Comparison of ENCODE assay signal across 8 mouse cellular contexts in genomic region chr7:46796206-46796679, GRCm38 (mm10). TPM values are rescaled to one million over a fixed set of nuclear protein-coding genes. Genes with fewer than 3 reads are reported as not detected.
DNase-seq lines count a peak whose midpoint lies in the region; ATAC-seq and TF ChIP-seq lines count a peak whose summit lies in the region.

No protein-coding gene starts in this region.

- peak overlapping the region; percentile 73 for H3K4me2 ChIP-seq in kidney, embryonic 15.5 days
- peak overlapping the region; percentile 91 for H3K4me2 ChIP-seq in forebrain, postnatal 0 days (ENCODE audit: low read depth)
- peak overlapping the region; percentile 96 for H3K4me2 ChIP-seq in liver, embryonic 16.5 days (ENCODE audit: low read depth, low read length)

- no peak for TF ChIP-seq POLR2A in bone marrow macrophage, adult 2 months (IDR thresholded peaks at IDR 0.05; ENCODE audit: borderline replicate concordance, low read depth, low read length)

- peaks cover 24% of the 10 kb centered on the region for H3K36me3 ChIP-seq in kidney, embryonic 15.5 days
- peaks cover 14% of the 10 kb centered on the region for H3K36me3 ChIP-seq in forebrain, postnatal 0 days (ENCODE audit: insufficient read depth)
- H3K36me3 ChIP-seq in liver, embryonic 16.5 days (ENCODE audit: control insufficient read depth, insufficient read depth), result no peaks in the 10 kb centered on the region; the same call in 1 of the 2 replicates

- no peaks in the 10 kb centered on the region for H3K27me3 ChIP-seq in kidney, embryonic 15.5 days
- no peaks in the 10 kb centered on the region for H3K27me3 ChIP-seq in forebrain, postnatal 0 days (ENCODE audit: insufficient read depth, low read length)
- no peaks in the 10 kb centered on the region for H3K27me3 ChIP-seq in liver, embryonic 16.5 days (ENCODE audit: control insufficient read depth, insufficient read depth, low read depth, low read length)

- peaks cover 21% of the 10 kb centered on the region for H3K4me1 ChIP-seq in kidney, embryonic 15.5 days
- H3K4me1 ChIP-seq in bone marrow macrophage, adult 2 months (ENCODE audit: control insufficient read depth, insufficient read depth, low read length), result peaks cover 15% of the 10 kb centered on the region
- H3K4me1 ChIP-seq in forebrain, postnatal 0 days (ENCODE audit: insufficient read depth), result peaks cover 16% of the 10 kb centered on the region
- H3K4me1 ChIP-seq in liver, embryonic 16.5 days (ENCODE audit: control insufficient read depth, low read depth, low read length), result peaks cover 20% of the 10 kb centered on the region

- peak overlapping the region; percentile 88 for H3K27ac ChIP-seq in kidney, embryonic 15.5 days
- H3K27ac ChIP-seq in bone marrow macrophage, adult 2 months (ENCODE audit: insufficient read depth, low read depth, low read length), result peak overlapping the region; percentile 93
- H3K27ac ChIP-seq in forebrain, postnatal 0 days (ENCODE audit: low read depth, low read length), result peak overlapping the region; percentile 91; the same call in 1 of the 2 replicates
- H3K27ac ChIP-seq in liver, embryonic 16.5 days (ENCODE audit: low read length), result peak overlapping the region; percentile 87

- H3K9ac ChIP-seq in kidney, embryonic 15.5 days, result peak overlapping the region; percentile 89
- peak overlapping the region; percentile 94 for H3K9ac ChIP-seq in forebrain, postnatal 0 days
- peak overlapping the region; percentile 86 for H3K9ac ChIP-seq in liver, embryonic 16.5 days (ENCODE audit: low read depth, low read length)

- peak overlapping the region; percentile 97 for H3K4me3 ChIP-seq in kidney, embryonic 15.5 days (replicated peaks)
- H3K4me3 ChIP-seq in bone marrow macrophage, adult 2 months (ENCODE audit: insufficient read depth, low read length), result peak overlapping the region; percentile 85
- H3K4me3 ChIP-seq in forebrain, postnatal 0 days (ENCODE audit: low read depth, low read length), result peak overlapping the region; percentile 97
- peak overlapping the region; percentile 98 for H3K4me3 ChIP-seq in liver, embryonic 16.5 days (ENCODE audit: low read depth, low read length)

- no peak for TF ChIP-seq CTCF in bone marrow macrophage, adult 2 months (IDR thresholded peaks at IDR 0.05; ENCODE audit: low read depth, low read length)
- TF ChIP-seq CTCF in forebrain, postnatal 0 days (IDR thresholded peaks at IDR 0.05; ENCODE audit: low read depth), result no peak

- H3K9me3 ChIP-seq in kidney, embryonic 15.5 days (replicated peaks), result no peaks in the 10 kb centered on the region
- no peaks in the 10 kb centered on the region for H3K9me3 ChIP-seq in forebrain, postnatal 0 days (ENCODE audit: low read length)
- no peaks in the 10 kb centered on the region for H3K9me3 ChIP-seq in liver, embryonic 16.5 days (replicated peaks; ENCODE audit: control insufficient read depth, low read length)

- intact Hi-C loops in left cerebral cortex, postnatal 36 days (cut with DNase I), result loop anchor here (5.0 to 10.0 kb wide), 2 partner anchors 51 to 119 kb away; partner anchors contain the start of gene Tsg101

- WGBS in kidney, embryonic 15.5 days, result under 1% methylated on average over 31 of the region's 31 CpGs
- under 1% methylated on average over 31 of the region's 31 CpGs for WGBS in forebrain, postnatal 0 days
- under 1% methylated on average over 31 of the region's 31 CpGs for WGBS in liver, embryonic 16.5 days (ENCODE audit: insufficient replicate concordance)

- no peak for DNase-seq in kidney, adult 18-20 months
- DNase-seq in forebrain, postnatal 0 days, result peak; percentile 4
- no peak for DNase-seq in urinary bladder, postnatal 25 days (ENCODE audit: low spot score)
- no peak for DNase-seq in left cerebral cortex, postnatal 36 days (ENCODE audit: low spot score in 2 of 2)
- DNase-seq in cerebellum, adult 9-11 months, result no peak

- no peak for ATAC-seq in kidney, embryonic 15.5 days (replicated peaks; ENCODE audit: low FRiP score)
- peak; percentile 48 for ATAC-seq in forebrain, postnatal 0 days
- peak; percentile 4 for ATAC-seq in liver, embryonic 16.5 days (ENCODE audit: low read depth)

RNA-seq across cellular contexts. Expression of gene Gtf2h1, which starts 0.3 kb away (rescaled TPM):
- 42.3 and 43.8 TPM in 2 replicates for polyA plus RNA-seq in kidney, embryonic 15.5 days (2015; fragmentation: Nextera tagmentation; extraction: Ambion mirVana)
- 37.0 and 40.5 TPM in 2 replicates for polyA plus RNA-seq in bone marrow macrophage, adult 2 months (2012; ENCODE audit: insufficient read depth, insufficient read length, missing spikeins)
- 58.2 and 60.1 TPM in 2 replicates for total RNA-seq in forebrain, postnatal 0 days (2014; rRNA removed)
- polyA plus RNA-seq in forebrain, postnatal 0 days (2015; fragmentation: Nextera tagmentation; extraction: Ambion mirVana), result 39.0 and 42.1 TPM in 2 replicates
- polyA plus RNA-seq in liver, embryonic 16.5 days (2015; fragmentation: Nextera tagmentation; extraction: Ambion mirVana), result 22.7 and 26.1 TPM in 2 replicates
- 10 to 100 TPM; 36.9 to 40.3 TPM for total RNA-seq in left cerebral cortex, postnatal 36 days (2021)

RNA-seq across cellular contexts. Expression of gene Hps5, which starts 0.4 kb away (rescaled TPM):
- polyA plus RNA-seq in kidney, embryonic 15.5 days (2015; fragmentation: Nextera tagmentation; extraction: Ambion mirVana), result 27.7 and 31.5 TPM in 2 replicates
- 39.6 and 40.9 TPM in 2 replicates for polyA plus RNA-seq in bone marrow macrophage, adult 2 months (2012; ENCODE audit: insufficient read depth, insufficient read length, missing spikeins)
- total RNA-seq in forebrain, postnatal 0 days (2014; rRNA removed), result 17.1 and 24.5 TPM in 2 replicates
- polyA plus RNA-seq in forebrain, postnatal 0 days (2015; fragmentation: Nextera tagmentation; extraction: Ambion mirVana), result 5.6 and 6.9 TPM in 2 replicates
- polyA plus RNA-seq in liver, embryonic 16.5 days (2015; fragmentation: Nextera tagmentation; extraction: Ambion mirVana), result 7.2 and 7.4 TPM in 2 replicates
- 10 to 100 TPM; 13.8 to 16.6 TPM for total RNA-seq in left cerebral cortex, postnatal 36 days (2021)

RNA-seq across cellular contexts. Expression of gene Saa2, which starts 44.7 kb away (rescaled TPM):
- 0.68 TPM in 1 of 2 replicates, not detected in the other for polyA plus RNA-seq in kidney, embryonic 15.5 days (2015; fragmentation: Nextera tagmentation; extraction: Ambion mirVana)
- not detected in 2 replicates for polyA plus RNA-seq in bone marrow macrophage, adult 2 months (2012; ENCODE audit: insufficient read depth, insufficient read length, missing spikeins)
- total RNA-seq in forebrain, postnatal 0 days (2014; rRNA removed), result not detected in 2 replicates
- polyA plus RNA-seq in forebrain, postnatal 0 days (2015; fragmentation: Nextera tagmentation; extraction: Ambion mirVana), result not detected in 2 replicates
- not detected in 2 replicates for polyA plus RNA-seq in liver, embryonic 16.5 days (2015; fragmentation: Nextera tagmentation; extraction: Ambion mirVana)
- total RNA-seq in left cerebral cortex, postnatal 36 days (2021), result not detected

RNA-seq across cellular contexts. Expression of gene Ldha, which starts 45.0 kb away (rescaled TPM):
- polyA plus RNA-seq in kidney, embryonic 15.5 days (2015; fragmentation: Nextera tagmentation; extraction: Ambion mirVana), result 1,596 and 1,620 TPM in 2 replicates
- 344 and 355 TPM in 2 replicates for polyA plus RNA-seq in bone marrow macrophage, adult 2 months (2012; ENCODE audit: insufficient read depth, insufficient read length, missing spikeins)
- total RNA-seq in forebrain, postnatal 0 days (2014; rRNA removed), result 373 and 414 TPM in 2 replicates
- 753 and 790 TPM in 2 replicates for polyA plus RNA-seq in forebrain, postnatal 0 days (2015; fragmentation: Nextera tagmentation; extraction: Ambion mirVana)
- 2,014 and 2,183 TPM in 2 replicates for polyA plus RNA-seq in liver, embryonic 16.5 days (2015; fragmentation: Nextera tagmentation; extraction: Ambion mirVana)
- 100 to 1,000 TPM; 352 to 416 TPM for total RNA-seq in left cerebral cortex, postnatal 36 days (2021)

RNA-seq across cellular contexts. Expression of gene Saa1, which starts 53.5 kb away (rescaled TPM):
- 2.6 and 2.9 TPM in 2 replicates for polyA plus RNA-seq in kidney, embryonic 15.5 days (2015; fragmentation: Nextera tagmentation; extraction: Ambion mirVana)
- not detected in 2 replicates for polyA plus RNA-seq in bone marrow macrophage, adult 2 months (2012; ENCODE audit: insufficient read depth, insufficient read length, missing spikeins)
- total RNA-seq in forebrain, postnatal 0 days (2014; rRNA removed), result not detected in 2 replicates
- 0.36 TPM in 1 of 2 replicates, not detected in the other for polyA plus RNA-seq in forebrain, postnatal 0 days (2015; fragmentation: Nextera tagmentation; extraction: Ambion mirVana)
- polyA plus RNA-seq in liver, embryonic 16.5 days (2015; fragmentation: Nextera tagmentation; extraction: Ambion mirVana), result not detected in 2 replicates
- total RNA-seq in left cerebral cortex, postnatal 36 days (2021), result not detected
